Mouse (Mus musculus) cerebellum, postnatal 14 days (tissue): ENCODE measurements at regions not wholly inside any gene's neighbourhood (a gene's known extent, or its start where the extent isn't known, plus 50 kb on each side); places are given as distances from the start of the nearest gene placed in this dataset.
A peak's percentile ranks its signal among the peaks of the same experiment; 100 is the strongest.

Experiments
- DNase-seq, 2 experiments: peaks; one replicate each; pipeline ENCODE4 v3.0.0; 2021; ENCODE audit warnings: mixed read lengths in 2 of 2

- DNase-seq = no peak
These were observed 52.4 kb upstream of the Plxna2 start for GRCm38 (mm10) chr1:194565574-194565973.

DNA sequence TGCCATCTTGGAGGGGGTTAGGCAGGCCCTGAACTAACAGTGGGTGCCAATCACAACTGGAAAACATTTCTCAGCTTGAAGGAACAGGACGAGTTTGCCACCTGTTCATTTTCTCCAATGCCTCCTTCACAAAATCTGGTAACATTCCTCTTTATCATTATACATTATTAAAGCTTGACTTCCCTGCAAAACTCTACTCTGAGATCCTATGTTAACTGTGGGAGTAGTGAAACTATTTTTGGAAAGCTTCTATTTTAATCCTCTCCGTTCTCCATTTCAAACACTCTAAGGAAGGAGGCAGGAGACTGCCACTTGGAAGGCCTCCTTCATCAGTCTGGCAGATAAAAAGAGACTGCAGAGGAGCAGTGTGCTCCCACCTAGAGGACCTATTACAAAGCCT lies 54.1 kb upstream of the Plxna2 start:
- no peak for DNase-seq

GRCm38 (mm10) chr1:194561098-194561497 lies 56.9 kb upstream of the Plxna2 start:
- DNase-seq = no peak

DNA sequence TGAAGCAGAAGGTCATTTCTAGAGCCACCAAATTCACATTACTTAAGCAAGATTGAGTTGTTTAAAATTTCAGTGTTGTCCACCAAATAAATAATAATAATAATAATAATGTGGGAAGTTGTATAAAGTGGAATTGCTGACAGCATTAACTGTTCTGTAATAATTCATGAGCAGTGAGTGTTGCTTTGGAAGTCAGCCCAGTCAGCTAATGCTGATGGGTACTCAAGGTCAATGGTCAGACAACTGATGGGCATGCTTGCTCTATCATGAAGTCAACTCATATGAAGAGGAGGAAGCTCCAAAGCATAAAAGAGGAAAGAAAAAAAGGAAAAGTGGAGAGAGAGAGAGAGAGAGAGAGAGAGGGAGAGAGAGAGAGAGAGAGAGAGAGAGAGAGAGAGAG lies 69.4 kb upstream of the Plxna2 start:
- DNase-seq = no peak

GRCm38 (mm10) chr1:194548243-194548642 lies 69.8 kb upstream of the Plxna2 start:
- no peak for DNase-seq

DNA sequence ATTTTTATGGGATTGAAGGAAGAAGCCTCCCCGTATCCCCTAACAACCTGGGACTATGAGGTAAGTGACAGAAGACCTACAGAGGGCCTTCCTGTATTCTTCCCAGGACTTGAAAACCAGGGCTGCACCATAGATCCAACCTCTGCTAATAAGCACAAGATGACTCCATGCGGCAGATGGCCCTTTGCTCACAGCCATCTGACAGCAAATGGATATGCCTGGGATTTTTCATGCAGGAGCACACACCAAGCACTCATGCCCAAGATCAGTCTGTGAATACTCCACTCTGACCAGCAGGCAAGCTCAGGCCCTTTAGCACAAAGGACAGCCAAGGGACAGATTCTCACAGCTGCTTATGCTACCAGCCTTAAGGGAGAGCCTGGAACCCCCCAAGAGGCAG lies 77.1 kb upstream of the Plxna2 start:
- DNase-seq = peak; percentile 61 to 71

GRCm38 (mm10) chr1:194527342-194528165 lies 90.5 kb upstream of the Plxna2 start:
- DNase-seq = peak; percentile 64 to 73

DNA sequence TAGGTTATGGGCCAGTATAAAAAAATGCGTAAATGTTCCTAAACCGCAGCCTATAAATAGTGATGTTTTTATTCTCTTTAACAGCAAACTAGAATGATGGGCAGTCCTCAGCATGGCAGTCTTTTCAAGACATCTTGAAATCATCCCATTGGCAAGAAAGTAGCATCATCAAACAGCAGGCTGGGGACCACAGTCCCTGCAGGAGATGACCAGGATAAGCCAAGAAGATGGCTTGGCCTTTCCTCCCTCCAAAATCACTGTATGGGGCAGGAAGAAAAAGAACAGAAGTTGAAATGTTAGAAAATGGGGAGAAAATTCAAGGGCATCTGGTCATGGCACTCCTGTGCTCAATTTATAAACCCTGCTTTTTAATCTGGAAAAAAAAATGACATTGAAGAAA lies 93.0 kb upstream of the Plxna2 start:
- peak; percentile 29 to 68 for DNase-seq

DNA sequence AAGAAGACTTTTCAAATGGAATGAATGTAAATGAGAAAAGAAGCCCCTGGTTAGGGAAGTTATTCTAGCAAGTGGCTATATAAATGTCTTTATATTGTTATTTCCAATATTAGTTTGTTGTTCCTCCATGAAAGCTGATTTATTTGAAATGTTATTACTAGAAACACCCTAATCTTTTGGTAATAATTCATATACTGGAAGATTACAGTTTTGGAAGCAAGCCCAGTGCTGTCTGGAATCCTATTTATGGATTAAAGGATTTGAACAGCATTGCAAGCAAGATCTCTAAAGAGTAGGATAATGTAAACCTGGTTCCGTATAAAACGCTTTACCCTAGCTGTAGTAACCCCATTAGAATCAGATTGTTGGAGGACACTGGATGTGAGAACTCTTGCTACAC lies 96.8 kb upstream of the Plxna2 start:
- no peak for DNase-seq

- DNase-seq = no peak
These were observed 98.4 kb upstream of the Plxna2 start for GRCm38 (mm10) chr1:194519509-194520220.

DNA sequence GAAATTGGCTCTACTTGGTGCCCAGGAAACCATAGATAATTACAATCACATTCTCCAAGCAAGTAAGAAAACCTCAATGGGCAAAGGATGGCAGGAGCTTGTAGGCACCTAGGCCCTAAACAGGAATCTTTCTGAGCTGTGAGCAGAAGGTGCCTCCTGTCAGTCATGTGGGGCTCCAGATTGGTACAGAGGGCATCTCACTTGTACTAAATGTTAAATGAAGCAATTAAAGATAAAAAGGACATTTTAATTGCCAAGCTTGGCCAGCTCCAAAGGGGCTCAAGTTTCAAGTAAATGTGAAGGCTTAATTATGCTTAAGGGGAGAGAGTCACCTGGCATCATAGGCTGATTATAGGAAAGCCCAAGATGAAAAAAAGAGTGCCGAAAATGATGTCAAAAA lies 101.9 kb upstream of the Plxna2 start:
- DNase-seq = no peak

DNA sequence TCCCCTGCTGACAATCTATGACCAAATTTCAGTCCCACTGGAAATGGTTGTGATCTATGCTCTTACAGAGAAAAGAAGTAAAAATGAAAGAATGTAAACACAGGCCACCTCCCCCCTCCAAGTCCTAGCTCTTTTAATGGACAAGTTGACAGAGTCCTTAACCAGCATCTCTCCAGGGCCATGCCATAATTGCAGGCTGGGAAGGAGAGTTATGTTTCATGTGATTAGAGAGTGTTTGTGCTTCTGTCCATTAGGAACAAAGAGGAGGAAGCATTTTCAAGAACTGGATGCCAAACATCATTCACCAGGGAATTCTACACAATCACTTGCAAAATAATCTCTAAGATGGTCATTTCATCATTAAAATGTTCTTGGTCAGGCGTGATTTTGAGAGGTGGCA lies 109.7 kb upstream of the Plxna2 start:
- DNase-seq = no peak

DNA sequence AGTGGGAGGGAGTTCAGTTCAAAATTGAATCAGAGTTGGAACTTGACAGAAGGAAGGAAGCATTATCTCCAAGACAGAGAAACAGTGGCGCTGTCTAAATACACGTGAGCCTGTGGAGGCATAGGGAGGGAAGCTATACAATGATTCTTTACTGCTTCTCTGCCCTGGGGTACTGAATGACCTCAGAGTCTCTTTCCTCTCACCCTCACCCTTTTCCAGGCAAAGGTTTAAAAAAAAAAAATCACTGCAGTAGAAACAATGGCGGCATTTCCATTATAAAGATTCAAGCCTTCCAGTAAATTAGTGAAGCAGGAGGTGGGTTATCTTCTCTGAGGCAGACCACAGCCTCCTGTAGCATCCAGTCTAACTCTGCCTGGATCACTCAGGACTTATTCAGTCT lies 112.2 kb upstream of the Plxna2 start:
- DNase-seq = no peak

- peak in 1 of 2 experiments; percentile 23 for DNase-seq
These were observed 113.8 kb upstream of the Plxna2 start for GRCm38 (mm10) chr1:194504207-194504606.

- DNase-seq = no peak
These were observed 114.5 kb upstream of the Plxna2 start for GRCm38 (mm10) chr1:194503517-194503916.

GRCm38 (mm10) chr1:194496424-194496823 lies 121.6 kb upstream of the Plxna2 start:
- DNase-seq = no peak

GRCm38 (mm10) chr1:194491111-194491510 lies 126.9 kb upstream of the Plxna2 start:
- DNase-seq = no peak

DNA sequence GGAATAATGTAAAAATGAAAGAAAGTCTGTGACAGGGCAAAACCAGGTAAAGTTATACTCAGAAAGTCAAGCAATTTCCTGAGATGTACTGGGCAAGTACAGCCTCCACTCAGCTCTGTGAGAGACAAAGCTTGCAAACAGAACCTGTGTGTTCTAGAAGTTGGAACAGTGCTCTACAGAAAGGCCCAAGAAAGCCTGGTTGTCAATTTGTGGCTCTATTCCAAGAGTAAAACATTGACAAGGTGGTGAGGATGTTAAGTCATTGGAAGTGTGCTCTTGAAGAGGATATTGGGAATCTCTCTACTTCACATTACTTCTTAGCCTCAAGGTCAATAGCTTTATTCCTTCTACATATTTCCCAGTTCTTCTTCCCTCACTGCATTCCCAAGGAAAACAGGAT lies 129.9 kb upstream of the Plxna2 start:
- DNase-seq = no peak

DNA sequence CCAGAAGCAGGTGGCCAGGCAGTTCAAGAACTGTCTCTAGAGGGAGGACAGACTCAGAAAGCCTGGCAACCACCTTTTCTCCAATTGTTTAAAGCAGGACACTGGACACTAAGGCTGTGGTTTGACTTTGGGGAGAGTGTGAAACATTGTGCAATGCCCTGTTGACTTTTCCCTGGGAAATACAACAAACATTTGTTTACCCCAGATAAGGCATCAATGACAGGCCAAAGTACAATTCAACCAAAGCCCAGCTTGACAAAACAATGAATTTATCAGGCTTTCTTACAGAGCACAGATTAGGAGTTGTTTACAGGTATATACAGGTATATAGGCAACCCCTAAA lies 135.3 kb upstream of the Plxna2 start:
- no peak for DNase-seq

- DNase-seq = no peak
These were observed 135.9 kb upstream of the Plxna2 start for GRCm38 (mm10) chr1:194482001-194482716.

DNA sequence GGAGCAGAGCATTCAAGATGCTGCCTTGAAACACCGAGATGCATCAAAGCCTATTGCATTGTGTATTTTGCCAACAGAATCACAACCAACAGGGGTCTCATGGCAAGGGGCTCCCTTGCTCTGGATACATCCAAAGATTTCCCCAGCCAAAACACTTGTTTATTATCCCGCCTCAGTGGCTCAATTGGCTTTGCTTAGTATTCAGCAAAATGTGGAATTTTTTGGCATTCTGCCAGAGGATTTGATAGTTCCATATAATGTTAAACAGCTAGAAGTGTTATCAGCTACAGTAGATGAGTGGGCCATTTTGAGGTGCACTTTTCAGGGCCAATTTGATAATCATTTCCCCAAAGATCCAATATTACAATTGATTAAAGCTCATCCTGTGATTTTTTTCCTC lies 146.7 kb upstream of the Plxna2 start:
- peak; percentile 10 to 37 for DNase-seq

DNA sequence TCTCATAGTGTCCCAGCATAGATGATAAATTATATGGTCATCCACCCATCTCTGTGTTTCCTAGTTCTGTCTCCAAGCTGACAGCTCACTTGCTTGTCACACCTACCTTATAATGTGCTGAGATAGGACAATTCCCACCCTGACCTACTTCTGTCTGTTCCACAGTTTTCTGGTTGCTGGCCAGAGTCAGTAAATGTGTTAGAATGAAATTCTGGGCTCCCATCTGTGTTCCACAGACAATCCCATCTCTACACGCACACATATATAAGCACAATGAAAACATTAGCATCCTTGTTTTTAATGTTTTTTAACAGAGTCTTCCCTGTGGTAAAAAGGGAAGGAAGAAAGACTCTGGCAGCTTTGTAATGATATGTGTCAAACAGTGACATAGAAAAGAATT lies 165.5 kb upstream of the Plxna2 start:
- DNase-seq = peak; percentile 10 to 16

DNA sequence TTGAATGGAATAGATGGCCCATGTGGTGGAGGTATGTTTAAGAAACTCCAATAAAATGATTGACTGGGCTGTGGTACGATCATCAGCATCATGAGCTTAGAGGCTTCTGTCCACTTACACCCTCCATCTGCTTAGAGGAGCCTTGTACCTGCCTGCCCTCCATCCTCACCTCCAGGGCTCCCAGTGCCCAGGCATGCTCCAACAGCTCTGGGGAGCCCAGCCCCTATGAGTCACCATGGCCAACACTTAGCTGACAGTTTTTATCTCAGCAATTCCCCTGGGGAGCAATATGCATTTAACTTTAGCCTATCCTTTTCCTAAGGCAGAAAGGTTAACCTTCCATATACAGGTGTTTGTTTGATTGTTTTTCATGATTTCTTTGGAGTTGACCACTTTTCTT lies 174.3 kb upstream of the Plxna2 start:
- DNase-seq = no peak

DNA sequence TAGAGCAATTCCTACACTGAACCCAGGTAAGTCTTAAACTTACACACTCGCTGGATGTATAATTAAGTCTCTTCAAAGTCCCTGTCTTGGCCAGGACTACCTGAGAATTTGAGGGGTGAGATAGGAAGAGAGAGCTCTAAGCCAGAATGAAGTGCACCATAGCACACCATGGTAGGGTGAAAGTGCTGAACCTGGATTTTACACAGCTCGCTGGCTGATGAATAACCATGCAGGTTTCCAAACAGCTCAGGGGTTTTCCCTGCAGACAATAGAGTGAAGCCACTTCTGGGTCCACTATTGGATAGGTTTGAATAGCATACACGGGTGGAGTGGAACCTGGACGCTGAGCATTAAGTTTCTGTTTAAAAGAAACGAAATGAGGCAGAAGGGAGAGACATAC lies 180.7 kb upstream of the Plxna2 start:
- DNase-seq = no peak
